Comparison of ENCODE assay signal across 27 mouse cellular contexts in the genomic region with DNA sequence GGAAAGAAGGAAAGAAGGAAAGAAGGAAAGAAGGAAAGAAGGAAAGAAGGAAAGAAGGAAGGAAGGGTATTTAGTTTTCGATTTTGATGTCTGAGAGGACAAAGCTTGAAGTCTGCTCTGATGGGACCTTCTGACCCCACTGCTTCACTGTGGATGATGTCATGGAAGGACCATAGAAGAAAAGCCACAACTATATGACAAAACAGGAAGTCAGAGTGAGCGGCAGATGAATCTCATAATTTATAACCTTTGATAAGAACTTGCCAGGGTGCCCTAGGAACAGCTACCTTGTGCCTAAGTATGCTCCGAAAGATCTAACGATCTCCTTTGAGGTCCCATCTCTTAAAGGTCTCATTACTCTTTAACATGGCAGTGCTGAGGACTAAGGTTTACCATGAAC.
A peak's percentile ranks its signal among the peaks of the same experiment; 100 is the strongest.
DNase-seq lines count a peak whose midpoint lies in the region; ATAC-seq and TF ChIP-seq lines count a peak whose summit lies in the region.
"Had no signal": no experiment of that assay in that cellular context is flagged by ENCODE, and none has a peak within 500 bp of the region (broad histone marks: within the 10 kb centered on the region; RNA-seq: fewer than 3 reads in every experiment).

No protein-coding gene starts in this region.

- H3K4me3 ChIP-seq in left cerebral cortex, adult 2 months = no peak overlapping the region
- H3K4me3 ChIP-seq: forebrain, embryonic 12.5 days; limb, embryonic 12.5 days; midbrain, embryonic 10.5 days; midbrain, embryonic 15.5 days; neural tube, embryonic 13.5 days had no signal

- intact Hi-C loops in left cerebral cortex, adult 2 months (cut with DNase I) = no loop called here

- DNase-seq in 416B (ENCODE audit: low read depth) = peak; percentile 61
- no peak for DNase-seq in adrenal gland, adult (ENCODE audit: inconsistent age in 2 of 2, low spot score in 1 of 2)
- no peak for DNase-seq in left cerebral cortex, adult 2 months (ENCODE audit: extremely low spot score in 1 of 2, low spot score in 2 of 2)
- DNase-seq in urinary bladder, postnatal 36 days (ENCODE audit: low spot score in 2 of 2) = no peak
- no peak for DNase-seq in testis, postnatal 10 days (ENCODE audit: low spot score)
- DNase-seq: adrenal gland, adult 2 months; adrenal gland, postnatal 36 days; cerebellum, adult 9-10 months; cerebellum, postnatal 36 days; forebrain, postnatal 0 days; heart, postnatal 14 days; kidney, postnatal 14 days; retina, postnatal 1 day; right cerebral cortex, postnatal 25 days; thymus, adult 18-20 months; thymus, postnatal 25 days had no signal

- H3K27ac ChIP-seq in left cerebral cortex, adult 2 months = no peak overlapping the region
- H3K27ac ChIP-seq: forebrain, embryonic 12.5 days; limb, embryonic 12.5 days; midbrain, embryonic 10.5 days; midbrain, embryonic 15.5 days; neural tube, embryonic 13.5 days had no signal

- no peak for TF ChIP-seq CTCF in left cerebral cortex, adult 2 months (IDR thresholded peaks at IDR 0.05)

- peak; percentile 74 for ATAC-seq in CD4-positive, CD25-positive, alpha-beta regulatory T cell, adult 4 months
- ATAC-seq in granulocyte monocyte progenitor cell, adult 5-6 weeks (replicated peaks; ENCODE audit: poor library complexity, severe bottlenecking) = peak; percentile 57
- ATAC-seq in megakaryocyte progenitor cell, adult 5-6 weeks (replicated peaks; ENCODE audit: poor library complexity) = peak; percentile 38; the same call in 1 of the 2 replicates
- ATAC-seq: forebrain, postnatal 0 days; hindbrain, embryonic 16.5 days; intestine, embryonic 16.5 days; midbrain, embryonic 15.5 days; Patski had no signal
